Mouse (Mus musculus) layer of hippocampus, postnatal 25 days (tissue): ENCODE measurements around the gene Slc29a2. TPM values are rescaled to one million over a fixed set of nuclear protein-coding genes. Genes with fewer than 3 reads are reported as not detected.
"Not testable (repeated sequence)": the region's sequence is repeated elsewhere in the genome, so short reads cannot be mapped to it uniquely, and the experiment has no call there.

Source experiments
- DNase-seq, 2 experiments: peaks; one replicate each; pipeline ENCODE4 v3.0.0; 2022; ENCODE audit warnings: mixed read lengths in 2 of 2, low spot score in 1 of 2; ENCODE audit errors: extremely low spot score in 1 of 2
- total RNA-seq, 2 experiments: library from RNA; stranded (reverse); gene quantifications; 2 replicates each; pipeline ENCODE4 v1.2.3; 2021

Gene Slc29a2
- total RNA-seq = 10 to 100 TPM; 14.2 to 17.6 TPM

GRCm38 (mm10) chr19:5023621-5024479 lies at the start of gene Slc29a2:
Slc29a2 (plus strand) TSS chr19:5023860.
- peak; percentile 76 to 77 for DNase-seq

GRCm38 (mm10) chr19:4981767-4982166 lies 41.9 kb upstream of the Slc29a2 start:
- DNase-seq = peak in 1 of 2 experiments; percentile 51

GRCm38 (mm10) chr19:4989013-4989412 lies 34.6 kb upstream of the Slc29a2 start:
- peak; percentile 67 to 86 for DNase-seq

GRCm38 (mm10) chr19:4989434-4990255 lies 34.0 kb upstream of the Slc29a2 start:
- peak; percentile 69 to 83 for DNase-seq

GRCm38 (mm10) chr19:4990256-4990625 lies 33.4 kb upstream of the Slc29a2 start, which contains the start of gene Npas4:
Npas4 (minus strand) TSS chr19:4990316.
- DNase-seq = no peak

GRCm38 (mm10) chr19:4990716-4991115 lies 32.9 kb upstream of the Slc29a2 start:
- no peak for DNase-seq

GRCm38 (mm10) chr19:4992371-4992770 lies 31.3 kb upstream of the Slc29a2 start:
- no peak for DNase-seq

GRCm38 (mm10) chr19:4992904-4993303 lies 30.8 kb upstream of the Slc29a2 start:
- peak in 1 of 2 experiments; percentile 42 for DNase-seq

GRCm38 (mm10) chr19:4994043-4994442 lies 29.6 kb upstream of the Slc29a2 start:
- peak in 1 of 2 experiments; percentile 51 for DNase-seq

- no peak for DNase-seq
Observed at GRCm38 (mm10) chr19:4999445-5000140, 24.1 kb upstream of the Slc29a2 start.

- DNase-seq = peak; percentile 77 to 81
Observed at GRCm38 (mm10) chr19:5001666-5002406, 21.8 kb upstream of the Slc29a2 start.

- not testable (repeated sequence) for DNase-seq
Observed at GRCm38 (mm10) chr19:5003644-5004043, 20.0 kb upstream of the Slc29a2 start.

- DNase-seq = no peak
Observed at GRCm38 (mm10) chr19:5004925-5005324, 18.7 kb upstream of the Slc29a2 start.

GRCm38 (mm10) chr19:5013138-5013537 lies 10.5 kb upstream of the Slc29a2 start:
- no peak for DNase-seq

GRCm38 (mm10) chr19:5014961-5015398 lies 8.7 kb upstream of the Slc29a2 start:
- DNase-seq = peak in 1 of 2 experiments; percentile 34

GRCm38 (mm10) chr19:5016221-5016742 lies 7.4 kb upstream of the Slc29a2 start:
- DNase-seq = no peak

GRCm38 (mm10) chr19:5016782-5017181 lies 6.9 kb upstream of the Slc29a2 start:
- peak in 1 of 2 experiments; percentile 63 for DNase-seq

GRCm38 (mm10) chr19:5017611-5018010 lies 6.0 kb upstream of the Slc29a2 start:
- DNase-seq = no peak

- DNase-seq = no peak
Observed at GRCm38 (mm10) chr19:5018191-5018590, 5.5 kb upstream of the Slc29a2 start.
